In genomic region chr11:73049335-73049734, GRCm38 (mm10) we compare ENCODE assay signal across 8 mouse cellular contexts. TPM values are rescaled to one million over a fixed set of nuclear protein-coding genes. Genes with fewer than 3 reads are reported as not detected.
DNase-seq lines count a peak whose midpoint lies in the region; ATAC-seq lines count a peak whose summit lies in the region.

No protein-coding gene starts in this region.

- peak overlapping the region; percentile 92 for H3K4me3 ChIP-seq in hindbrain, embryonic 14.5 days (replicated peaks; ENCODE audit: low read length)

- 4% methylated on average over 4 of the region's 4 CpGs for WGBS in hindbrain, embryonic 14.5 days

- no peak for ATAC-seq in hindbrain, embryonic 14.5 days (ENCODE audit: low FRiP score)
- ATAC-seq in activated CD4-positive, CD25-positive, alpha-beta regulatory T cell, adult 4 months = no peak

- H3K27ac ChIP-seq in hindbrain, embryonic 14.5 days = peak overlapping the region; percentile 51; the same call in 1 of the 2 replicates

- H3K27me3 ChIP-seq in hindbrain, embryonic 14.5 days (ENCODE audit: control insufficient read depth, insufficient read depth, low read length) = no peaks in the 10 kb centered on the region

- H3K4me1 ChIP-seq in hindbrain, embryonic 14.5 days (replicated peaks; ENCODE audit: control insufficient read depth, insufficient read depth, low read length) = peaks cover 7% of the 10 kb centered on the region; the same call in 1 of the 2 replicates

- peak overlapping the region; percentile 72 for H3K4me2 ChIP-seq in hindbrain, embryonic 14.5 days (replicated peaks)

- H3K9ac ChIP-seq in hindbrain, embryonic 14.5 days = peak overlapping the region; percentile 94; the same call in 1 of the 2 replicates

- DNase-seq in adipocyte (ENCODE audit: low spot score) = peak; percentile 93
- peak; percentile 88 to 91 for DNase-seq in cerebellum, postnatal 14 days
- DNase-seq in frontal cortex, postnatal 36 days (ENCODE audit: low spot score in 2 of 2) = peak; percentile 73 to 84
- peak; percentile 91 for DNase-seq in hindbrain, embryonic 14.5 days (ENCODE audit: low spot score)
- DNase-seq in left cerebral cortex, adult 18-20 months (ENCODE audit: low spot score in 2 of 2) = peak; percentile 72 to 82
- peak; percentile 72 to 85 for DNase-seq in lung, postnatal 4 days
- peak; percentile 85 to 88 for DNase-seq in right cerebral cortex, adult 2 months (ENCODE audit: low spot score in 2 of 2)

- H3K9me3 ChIP-seq in hindbrain, embryonic 14.5 days (ENCODE audit: control insufficient read depth, low read length) = no peaks in the 10 kb centered on the region

- peaks cover 42% of the 10 kb centered on the region for H3K36me3 ChIP-seq in hindbrain, embryonic 14.5 days (replicated peaks; ENCODE audit: control insufficient read depth, insufficient read depth)

RNA-seq across cellular contexts. Expression of gene Ncbp3, which starts 1.8 kb away (rescaled TPM):
- polyA plus RNA-seq in hindbrain, embryonic 14.5 days (2014; fragmentation: Nextera tagmentation; extraction: Ambion mirVana) = 8.5 and 9.3 TPM in 2 replicates
- 1 to 10 TPM; 9.1 to 9.8 TPM for total RNA-seq in left cerebral cortex, adult 18-20 months (2021)
- 10 to 100 TPM; 14.3 to 16.8 TPM for polyA plus RNA-seq in activated CD4-positive, CD25-positive, alpha-beta regulatory T cell, adult 4 months (2017; shearing (Covaris generic))

RNA-seq across cellular contexts. Expression of gene Camkk1, which starts 30.5 kb away (rescaled TPM):
- 13.9 and 18.1 TPM in 2 replicates for polyA plus RNA-seq in hindbrain, embryonic 14.5 days (2014; fragmentation: Nextera tagmentation; extraction: Ambion mirVana)
- 100 to 1,000 TPM; 108 to 123 TPM for total RNA-seq in left cerebral cortex, adult 18-20 months (2021)
- 1 to 10 TPM; 2.4 to 2.6 TPM for polyA plus RNA-seq in activated CD4-positive, CD25-positive, alpha-beta regulatory T cell, adult 4 months (2017; shearing (Covaris generic))

RNA-seq across cellular contexts. Expression of gene Itgae, which starts 41.0 kb away (rescaled TPM):
- polyA plus RNA-seq in hindbrain, embryonic 14.5 days (2014; fragmentation: Nextera tagmentation; extraction: Ambion mirVana) = 0.25 and 0.32 TPM in 2 replicates
- total RNA-seq in left cerebral cortex, adult 18-20 months (2021) = under 1 TPM in 1 of 2 experiments, not detected in 1; 0.12 TPM
- polyA plus RNA-seq in activated CD4-positive, CD25-positive, alpha-beta regulatory T cell, adult 4 months (2017; shearing (Covaris generic)) = 100 to 1,000 TPM in 1 of 2 experiments, 10 to 100 TPM in 1; 94.7 to 118 TPM

RNA-seq across cellular contexts. Expression of gene P2rx1, which starts 50.4 kb away (rescaled TPM):
- polyA plus RNA-seq in hindbrain, embryonic 14.5 days (2014; fragmentation: Nextera tagmentation; extraction: Ambion mirVana) = 0.46 and 0.48 TPM in 2 replicates
- under 1 TPM; 0.26 to 0.47 TPM for total RNA-seq in left cerebral cortex, adult 18-20 months (2021)
- polyA plus RNA-seq in activated CD4-positive, CD25-positive, alpha-beta regulatory T cell, adult 4 months (2017; shearing (Covaris generic)) = under 1 TPM in 1 of 2 experiments, not detected in 1; 0.42 TPM

Comparison
In these comparisons a context has a peak if more than half of its experiments do, and no peak if none do; other contexts are left out.
1. RNA of gene Itgae, which starts 41.0 kb away (polyA plus RNA-seq): 94.7 to 118 TPM in activated CD4-positive, CD25-positive, alpha-beta regulatory T cell, adult 4 months; 0.25 to 0.32 TPM in hindbrain, embryonic 14.5 days; every median in the first group is over 10 times any median in the second.
2. Peak in every context shown above with its lines, with median percentiles within 50 percentile points of each other: DNase-seq.